33 mouse cellular contexts compared by ENCODE assay signal in the genomic region with DNA sequence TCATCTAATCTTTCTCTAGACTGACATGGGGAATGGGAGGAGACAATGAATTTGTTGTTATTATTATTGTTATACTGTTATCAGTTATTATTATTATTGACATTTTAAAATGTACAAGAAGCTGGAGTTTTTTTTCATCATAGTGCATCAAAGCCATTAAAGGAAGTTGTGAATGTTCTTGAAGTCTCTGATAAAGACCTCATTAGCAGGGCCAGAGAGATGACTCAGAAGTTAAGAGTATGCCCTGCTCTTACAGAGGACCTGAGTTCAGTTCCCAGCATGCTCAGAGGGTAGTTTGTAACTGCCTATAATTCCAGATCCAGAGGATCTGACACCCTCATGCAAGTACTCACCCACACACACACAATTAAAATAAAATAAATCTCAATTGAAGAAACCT.
"Had no signal": no experiment of that assay in that cellular context is flagged by ENCODE, and none has a peak within 500 bp of the region (broad histone marks: within the 10 kb centered on the region; RNA-seq: fewer than 3 reads in every experiment).

No protein-coding gene starts in this region.

- DNase-seq: heart, postnatal 10 days; heart, postnatal 14 days; heart, postnatal 36 days; heart, postnatal 4 days; kidney, adult 11 months; kidney, adult 18-20 months; kidney, adult 2 months; kidney, adult 8-10 months; kidney, adult 9 months; kidney, postnatal 10 days; kidney, postnatal 14 days; kidney, postnatal 25 days; kidney, postnatal 36 days; kidney, postnatal 4 days; layer of hippocampus, adult 9-11 months; layer of hippocampus, postnatal 36 days had no signal

- H3K36me3 ChIP-seq: hindbrain, embryonic 13.5 days; hindbrain, embryonic 15.5 days; intestine, embryonic 15.5 days; kidney, embryonic 15.5 days had no signal

- H3K4me1 ChIP-seq: hindbrain, embryonic 12.5 days; hindbrain, embryonic 13.5 days; hindbrain, embryonic 15.5 days had no signal

- ATAC-seq: hindbrain, embryonic 16.5 days; hindbrain, postnatal 0 days; inflammation-experienced regulatory T-cells, adult 6 months; intestine, embryonic 15.5 days; intestine, embryonic 16.5 days; intestine, postnatal 0 days had no signal

- H3K27me3 ChIP-seq: heart, embryonic 12.5 days; heart, embryonic 13.5 days; heart, embryonic 15.5 days; hindbrain, embryonic 12.5 days; hindbrain, embryonic 13.5 days; hindbrain, embryonic 15.5 days; intestine, embryonic 15.5 days; kidney, embryonic 15.5 days had no signal

- H3K9ac ChIP-seq: heart, embryonic 12.5 days; heart, embryonic 13.5 days; heart, embryonic 15.5 days; hindbrain, embryonic 12.5 days; hindbrain, embryonic 13.5 days; hindbrain, embryonic 14.5 days; hindbrain, embryonic 15.5 days; intestine, embryonic 15.5 days; kidney, embryonic 15.5 days had no signal

- H3K4me3 ChIP-seq: heart, embryonic 12.5 days; heart, embryonic 13.5 days; heart, embryonic 15.5 days; hindbrain, embryonic 12.5 days; hindbrain, embryonic 13.5 days; hindbrain, embryonic 15.5 days; intestine, embryonic 15.5 days; kidney, embryonic 15.5 days; layer of hippocampus, adult 2 months; left cerebral cortex, adult 2 months had no signal

- H3K9me3 ChIP-seq: heart, embryonic 12.5 days; heart, embryonic 13.5 days; heart, embryonic 15.5 days; hindbrain, embryonic 12.5 days; hindbrain, embryonic 13.5 days; hindbrain, embryonic 15.5 days; intestine, embryonic 15.5 days; kidney, embryonic 15.5 days had no signal

- H3K27ac ChIP-seq: heart, embryonic 13.5 days; heart, embryonic 15.5 days; hindbrain, embryonic 12.5 days; hindbrain, embryonic 13.5 days; hindbrain, embryonic 14.5 days; hindbrain, embryonic 15.5 days; hindbrain, postnatal 0 days; intestine, embryonic 15.5 days; kidney, embryonic 15.5 days; layer of hippocampus, adult 2 months; left cerebral cortex, adult 2 months had no signal

- H3K4me2 ChIP-seq: heart, embryonic 11.5 days; heart, embryonic 12.5 days; heart, embryonic 13.5 days; heart, embryonic 15.5 days; hindbrain, embryonic 12.5 days; hindbrain, embryonic 13.5 days; hindbrain, embryonic 14.5 days; hindbrain, embryonic 15.5 days; intestine, embryonic 15.5 days; kidney, embryonic 15.5 days had no signal
